Comparison of ENCODE assay signal across 8 mouse cellular contexts in genomic region chr13:46417594-46417993, GRCm38 (mm10). TPM values are rescaled to one million over a fixed set of nuclear protein-coding genes. Genes with fewer than 3 reads are reported as not detected.
DNase-seq lines count a peak whose midpoint lies in the region; ATAC-seq and TF ChIP-seq lines count a peak whose summit lies in the region.

No protein-coding gene starts in this region.

- H3K36me3 ChIP-seq in lung, embryonic 15.5 days: no peaks in the 10 kb centered on the region
- H3K36me3 ChIP-seq in limb, embryonic 12.5 days: no peaks in the 10 kb centered on the region
- no peaks in the 10 kb centered on the region for H3K36me3 ChIP-seq in stomach, embryonic 14.5 days (ENCODE audit: control insufficient read depth, insufficient read depth, low read length)

- peak overlapping the region; percentile 98 for H3K27ac ChIP-seq in gastrocnemius, adult 2 months
- no peak overlapping the region for H3K27ac ChIP-seq in lung, embryonic 15.5 days
- no peak overlapping the region for H3K27ac ChIP-seq in limb, embryonic 12.5 days
- no peak overlapping the region for H3K27ac ChIP-seq in stomach, embryonic 14.5 days (ENCODE audit: low read length)

- 80% methylated on average over 5 of the region's 5 CpGs for WGBS in lung, embryonic 15.5 days
- WGBS in lung, adult 2 months: 80% methylated on average over 5 of the region's 5 CpGs
- WGBS in limb, embryonic 12.5 days: 84% methylated on average over 5 of the region's 5 CpGs
- 77% methylated on average over 5 of the region's 5 CpGs for WGBS in stomach, embryonic 14.5 days

- H3K9me3 ChIP-seq in lung, embryonic 15.5 days: no peaks in the 10 kb centered on the region
- H3K9me3 ChIP-seq in limb, embryonic 12.5 days: no peaks in the 10 kb centered on the region
- no peaks in the 10 kb centered on the region for H3K9me3 ChIP-seq in stomach, embryonic 14.5 days (ENCODE audit: control insufficient read depth, low read depth, low read length)

- no peak for TF ChIP-seq POLR2A in lung, adult 2 months (IDR thresholded peaks at IDR 0.05; ENCODE audit: borderline replicate concordance, extremely low read depth, low read depth, low read length)

- intact Hi-C loops in gastrocnemius, adult 2 months (cut with DNase I): loop anchor here (5.0 kb wide), 1 partner anchor 175 kb away; no protein-coding TSS in a partner anchor

- H3K4me1 ChIP-seq in lung, embryonic 15.5 days: peaks cover 4% of the 10 kb centered on the region; the same call in 1 of the 2 replicates
- H3K4me1 ChIP-seq in lung, adult 2 months (ENCODE audit: control insufficient read depth, insufficient read depth, low read length): no peaks in the 10 kb centered on the region
- H3K4me1 ChIP-seq in limb, embryonic 12.5 days (replicated peaks): 0 out of 2 replicates have a peak, but pooled peaks cover 6% of the 10 kb centered on the region
- H3K4me1 ChIP-seq in stomach, embryonic 14.5 days (ENCODE audit: control insufficient read depth, insufficient read depth, low read length): no peaks in the 10 kb centered on the region

- ATAC-seq in lung, embryonic 15.5 days (ENCODE audit: borderline replicate concordance, extremely low read depth, low FRiP score, low TSS enrichment): no peak
- no peak for ATAC-seq in limb, embryonic 12.5 days (ENCODE audit: insufficient number of reproducible peaks, insufficient read depth, low FRiP score, low TSS enrichment, low read depth)
- ATAC-seq in stomach, embryonic 14.5 days (ENCODE audit: insufficient number of reproducible peaks, insufficient read depth, low FRiP score, low read depth): no peak

- H3K4me2 ChIP-seq in lung, embryonic 15.5 days: peak overlapping the region; percentile 83
- H3K4me2 ChIP-seq in limb, embryonic 12.5 days: peak overlapping the region; percentile 90
- peak overlapping the region; percentile 97 for H3K4me2 ChIP-seq in stomach, embryonic 14.5 days (replicated peaks; ENCODE audit: low read depth, low read length)

- no peak for TF ChIP-seq CTCF in gastrocnemius, adult 2 months (IDR thresholded peaks at IDR 0.05)
- TF ChIP-seq CTCF in lung, adult 2 months (IDR thresholded peaks at IDR 0.05; ENCODE audit: insufficient read depth, low read length): no peak

- H3K9ac ChIP-seq in lung, embryonic 15.5 days: no peak overlapping the region
- peak overlapping the region; percentile 67; the same call in 1 of the 2 replicates for H3K9ac ChIP-seq in limb, embryonic 12.5 days (replicated peaks)
- 0 out of 2 replicates have a peak overlapping the region, but pooled peaks have one; percentile 50 for H3K9ac ChIP-seq in stomach, embryonic 14.5 days (replicated peaks; ENCODE audit: low read depth, low read length)

- no peak for DNase-seq in gastrocnemius, adult 2 months
- no peak for DNase-seq in gastrocnemius, postnatal 25 days
- no peak for DNase-seq in lung, adult 2 months
- no peak for DNase-seq in right cerebral cortex, postnatal 36 days (ENCODE audit: low spot score in 2 of 2)
- DNase-seq in adrenal gland, adult 2 months: no peak

- peak overlapping the region; percentile 83 for H3K4me3 ChIP-seq in gastrocnemius, adult 2 months
- H3K4me3 ChIP-seq in lung, embryonic 15.5 days: peak overlapping the region; percentile 56
- H3K4me3 ChIP-seq in lung, adult 2 months (replicated peaks; ENCODE audit: extremely low read depth, low read depth, low read length): no peak overlapping the region
- H3K4me3 ChIP-seq in limb, embryonic 12.5 days (replicated peaks): peak overlapping the region; percentile 61
- peak overlapping the region; percentile 50; the same call in 1 of the 2 replicates for H3K4me3 ChIP-seq in stomach, embryonic 14.5 days (ENCODE audit: low read depth, low read length)

- peaks cover 8% of the 10 kb centered on the region; the same call in 1 of the 2 replicates for H3K27me3 ChIP-seq in lung, embryonic 15.5 days
- H3K27me3 ChIP-seq in limb, embryonic 12.5 days: peaks cover 15% of the 10 kb centered on the region
- H3K27me3 ChIP-seq in stomach, embryonic 14.5 days (ENCODE audit: control insufficient read depth, insufficient read depth, low read length): no peaks in the 10 kb centered on the region

RNA-seq across cellular contexts. Expression of gene Rbm24, which starts 0.6 kb away (rescaled TPM):
- total RNA-seq in gastrocnemius, adult 2 months (2021): 100 to 1,000 TPM; 163 to 196 TPM
- 100 to 1,000 TPM; 129 to 151 TPM for total RNA-seq in gastrocnemius, postnatal 25 days (2021)
- 3.7 and 4.0 TPM in 2 replicates for polyA plus RNA-seq in lung, embryonic 15.5 days (2015; fragmentation: Nextera tagmentation; extraction: Ambion mirVana)
- 14.7 and 23.5 TPM in 2 replicates for polyA plus RNA-seq in lung, adult 2 months (2012; rRNA removed)
- 3.9 and 8.5 TPM in 2 replicates for polyA plus RNA-seq in limb, embryonic 12.5 days (2016; fragmentation: Nextera tagmentation; extraction: Ambion mirVana)
- 1.4 TPM in 2 replicates for polyA plus RNA-seq in stomach, embryonic 14.5 days (2014; fragmentation: Nextera tagmentation; extraction: Ambion mirVana)
- 1 to 10 TPM; 4.9 to 9.4 TPM for total RNA-seq in adrenal gland, adult 2 months (2021)
- polyA plus RNA-seq in adrenal gland, adult 2 months (2012; rRNA removed): 68.7 and 69.8 TPM in 2 replicates
